In genomic region chr5:139756586-139756985, GRCm38 (mm10) we compare ENCODE assay signal across 19 mouse cellular contexts. TPM values are rescaled to one million over a fixed set of nuclear protein-coding genes. Genes with fewer than 3 reads are reported as not detected.
DNase-seq lines count a peak whose midpoint lies in the region; ATAC-seq lines count a peak whose summit lies in the region.
"Had no signal": no experiment of that assay in that cellular context is flagged by ENCODE, and none has a peak within 500 bp of the region (broad histone marks: within the 10 kb centered on the region; RNA-seq: fewer than 3 reads in every experiment).

No protein-coding gene starts in this region.

- no peaks in the 10 kb centered on the region for H3K27me3 ChIP-seq in liver, embryonic 11.5 days (replicated peaks; ENCODE audit: control insufficient read depth, insufficient read depth, low read length)
- H3K27me3 ChIP-seq: embryonic facial prominence, embryonic 13.5 days; embryonic facial prominence, embryonic 15.5 days; forebrain, embryonic 12.5 days had no signal

- H3K4me1 ChIP-seq in liver, embryonic 11.5 days (replicated peaks; ENCODE audit: control insufficient read depth, insufficient read depth, low read length), result no peaks in the 10 kb centered on the region
- H3K4me1 ChIP-seq: embryonic facial prominence, embryonic 13.5 days; embryonic facial prominence, embryonic 15.5 days; forebrain, embryonic 10.5 days; forebrain, embryonic 12.5 days had no signal

- H3K9ac ChIP-seq in liver, embryonic 11.5 days (ENCODE audit: low read depth, low read length), result no peak overlapping the region
- H3K9ac ChIP-seq: embryonic facial prominence, embryonic 13.5 days; embryonic facial prominence, embryonic 15.5 days; forebrain, embryonic 12.5 days had no signal

- H3K36me3 ChIP-seq in liver, embryonic 11.5 days (ENCODE audit: control insufficient read depth, insufficient read depth, low read length), result peaks cover 33% of the 10 kb centered on the region

- H3K27ac ChIP-seq in liver, embryonic 11.5 days (ENCODE audit: low read depth, low read length), result no peak overlapping the region
- H3K27ac ChIP-seq: embryonic facial prominence, embryonic 13.5 days; embryonic facial prominence, embryonic 15.5 days; forebrain, embryonic 10.5 days; forebrain, embryonic 12.5 days had no signal

- no peak overlapping the region for H3K4me3 ChIP-seq in liver, embryonic 11.5 days (ENCODE audit: low read depth, low read length)
- H3K4me3 ChIP-seq: embryonic facial prominence, embryonic 13.5 days; embryonic facial prominence, embryonic 15.5 days; erythroblast, embryonic 14.5 days; forebrain, embryonic 10.5 days; forebrain, embryonic 12.5 days had no signal

- 0 out of 2 replicates have a peak, but pooled peaks have one; percentile 11 for ATAC-seq in liver, embryonic 11.5 days (replicated peaks; ENCODE audit: low FRiP score)
- ATAC-seq: forebrain, embryonic 14.5 days; forebrain, embryonic 16.5 days had no signal

- H3K9me3 ChIP-seq in liver, embryonic 11.5 days (ENCODE audit: control insufficient read depth, low read length), result no peaks in the 10 kb centered on the region
- H3K9me3 ChIP-seq: embryonic facial prominence, embryonic 13.5 days; embryonic facial prominence, embryonic 15.5 days; forebrain, embryonic 10.5 days; forebrain, embryonic 12.5 days had no signal

- no peak overlapping the region for H3K4me2 ChIP-seq in liver, embryonic 11.5 days
- H3K4me2 ChIP-seq: embryonic facial prominence, embryonic 13.5 days; embryonic facial prominence, embryonic 15.5 days; forebrain, embryonic 12.5 days had no signal

- DNase-seq in cerebellum, postnatal 14 days, result peak; percentile 54 to 63
- no peak for DNase-seq in cerebellum, adult 8-10 months
- no peak for DNase-seq in liver, embryonic 11.5 days (ENCODE audit: low spot score)
- DNase-seq in liver, result no peak
- DNase-seq: adrenal gland, adult 2 months; adrenal gland, postnatal 10 days; adrenal gland, postnatal 25 days; cerebellum, adult 11 months; cerebellum, adult 18-20 months; cerebellum, adult 9-10 months; cerebellum, postnatal 36 days; embryo, embryonic 11 days had no signal

- 93% methylated on average over 2 of the region's 2 CpGs for WGBS in liver, embryonic 11.5 days

RNA-seq across cellular contexts. Expression of gene Ints1, which starts 18.9 kb away (rescaled TPM):
- 34.9 TPM in 2 replicates for polyA plus RNA-seq in liver, embryonic 11.5 days (2014; fragmentation: Nextera tagmentation; extraction: Ambion mirVana)

RNA-seq across cellular contexts. Expression of gene Micall2, which starts 20.4 kb away (rescaled TPM):
- polyA plus RNA-seq in liver, embryonic 11.5 days (2014; fragmentation: Nextera tagmentation; extraction: Ambion mirVana), result 17.1 and 18.5 TPM in 2 replicates

RNA-seq across cellular contexts. Expression of gene Mafk, which starts 34.7 kb away (rescaled TPM):
- 30.4 and 35.1 TPM in 2 replicates for polyA plus RNA-seq in liver, embryonic 11.5 days (2014; fragmentation: Nextera tagmentation; extraction: Ambion mirVana)

Comparison
In these comparisons a context has a peak if more than half of its experiments do, and no peak if none do; other contexts are left out.
1. DNase-seq: peak in cerebellum, postnatal 14 days (2 of 2); none in cerebellum, adult 8-10 months (single experiment), liver, embryonic 11.5 days (single experiment) and liver (single experiment).